Mouse (Mus musculus) heart, postnatal 14 days (tissue): Measurements from ENCODE around the gene Olfr58. TPM values are rescaled to one million over a fixed set of nuclear protein-coding genes. Genes with fewer than 3 reads are reported as not detected.
"Not testable (repeated sequence)": the region's sequence is repeated elsewhere in the genome, so short reads cannot be mapped to it uniquely, and the experiment has no call there.

Experiments used
- DNase-seq, 2 experiments: peaks; one replicate each; pipeline ENCODE4 v3.0.0; 2021 to 2022
- intact Hi-C: fragments of 180-260 bp; cut with DNase I; formaldehyde crosslinking; loops from one replicate; pipeline ENCODE4 v1.15.1; 2025
- long read RNA-seq, 2 experiments: library from polyadenylated mRNA; stranded (forward); transcript quantifications; one replicate each; pipeline ENCODE4 v2.0.0; 2021
- total RNA-seq, 2 experiments: library from RNA; stranded (reverse); gene quantifications; 2 replicates each; pipeline ENCODE4 v1.2.3; 2021

The Olfr58 gene
- not detected for total RNA-seq
- long read RNA-seq, experiment 1: 0 reads
- long read RNA-seq, experiment 2: 0 reads

DNA sequence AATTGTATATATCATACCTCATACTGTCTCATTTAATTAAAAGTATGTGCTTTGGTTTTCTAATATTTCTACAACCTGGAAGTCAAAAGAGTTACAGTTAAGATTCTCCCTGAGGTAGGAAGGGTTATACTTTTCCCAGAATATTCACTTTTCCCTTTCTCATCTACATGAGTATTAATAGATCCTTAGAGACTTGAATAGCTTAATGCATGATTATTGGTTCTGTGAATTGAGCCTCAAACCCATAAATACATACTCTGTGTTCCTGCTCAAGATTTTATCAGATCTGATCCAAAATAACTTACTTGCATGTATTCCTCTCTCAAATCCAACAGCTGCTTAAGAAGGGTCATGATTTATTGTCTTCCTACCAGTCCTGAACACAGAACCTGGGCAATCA lies at the start of gene Olfr58:
Gene Olfr58, plus strand, starts transcription at position 301 of the 400 bp plus-strand sequence.
- intact Hi-C loops: no loop called here
- no peak for DNase-seq

DNA sequence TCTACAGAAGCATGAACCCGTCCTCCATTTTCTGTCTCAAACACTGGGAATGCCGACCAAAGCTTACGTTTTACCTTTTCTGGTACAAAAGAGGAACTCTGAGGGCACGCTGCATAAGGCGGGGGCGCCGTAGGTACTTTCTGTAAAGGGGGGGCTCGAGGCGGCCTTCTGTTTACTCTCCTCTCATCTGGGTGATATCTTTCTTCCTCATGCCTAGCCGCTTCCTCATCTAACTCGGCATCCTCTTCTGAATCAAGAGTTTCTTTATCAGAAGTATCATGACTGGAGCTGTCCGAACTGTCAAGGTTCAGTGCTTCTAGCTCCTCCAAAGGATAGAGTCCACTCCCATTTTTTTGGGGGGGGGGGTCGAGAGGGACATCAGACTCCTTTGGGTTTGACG lies 10.9 kb upstream of the Olfr58 start:
- DNase-seq: no peak
- intact Hi-C loops: no loop called here

DNA sequence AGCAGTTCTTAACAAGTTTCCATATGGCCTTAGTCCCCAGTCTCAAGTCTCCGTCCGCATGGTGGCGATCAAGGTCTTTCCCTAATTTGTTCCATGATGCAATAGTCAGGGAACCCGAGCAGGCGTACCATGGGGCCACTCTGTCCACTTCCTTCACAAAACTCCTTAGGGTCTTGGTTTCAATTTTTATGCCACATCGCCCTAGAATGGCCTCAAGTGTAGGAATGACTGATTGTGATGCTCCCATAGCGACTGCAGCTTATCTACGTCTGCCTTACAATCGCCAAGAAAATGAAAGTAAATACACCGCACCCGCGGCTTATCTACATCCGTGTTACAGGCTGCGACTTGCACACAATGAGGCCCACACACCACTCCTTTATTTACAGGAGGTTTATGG lies 10.4 kb upstream of the Olfr58 start:
- intact Hi-C loops: no loop called here
- no peak for DNase-seq

DNA sequence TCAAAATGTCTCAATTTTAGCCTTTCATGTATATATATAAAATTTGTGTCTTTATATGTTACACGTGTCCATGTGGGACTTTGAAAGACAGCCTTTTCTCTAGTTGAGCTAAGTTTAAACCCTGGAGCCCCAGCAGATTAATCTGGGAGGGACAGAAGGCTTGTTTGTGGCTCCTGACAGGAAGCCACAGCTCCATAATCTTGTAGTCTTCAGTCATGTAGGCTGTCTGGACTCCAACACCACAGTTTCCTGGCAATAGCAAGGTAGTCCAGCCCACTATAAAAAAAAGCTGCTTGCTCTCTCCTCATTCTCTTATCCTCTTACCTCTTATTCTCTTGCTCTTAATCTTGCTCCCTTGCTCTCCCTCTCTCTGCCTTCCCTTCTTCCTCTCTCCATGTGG lies 22.9 kb downstream of the Olfr58 start:
- intact Hi-C loops: no loop called here
- no peak for DNase-seq

DNA sequence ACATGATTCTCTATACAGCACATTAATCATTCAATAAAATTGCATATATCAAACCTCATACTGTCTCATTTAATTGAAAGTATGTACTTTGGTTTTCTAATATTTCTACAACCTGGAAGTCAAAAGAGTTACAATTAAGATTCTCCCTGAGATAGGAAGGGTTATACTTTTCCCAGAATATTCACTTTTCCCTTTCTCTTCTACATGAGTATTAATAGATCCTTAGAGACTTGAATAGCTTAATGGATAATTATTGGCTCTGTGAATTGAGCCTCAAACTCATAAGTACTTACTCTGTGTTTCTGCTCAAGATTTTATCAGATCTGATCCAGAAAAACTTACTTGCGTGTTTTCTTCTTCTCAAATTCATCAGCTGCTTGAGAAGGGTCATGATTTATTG lies 24.5 kb downstream of the Olfr58 start, which contains the start of gene Olfr859:
Gene Olfr859, plus strand, starts transcription at position 301 of the 400 bp plus-strand sequence.
- DNase-seq, intact Hi-C loops: not testable (repeated sequence)

Other genes with a start within 250 kb of the Olfr58 start
- gene Olfr853, start 239.2 kb upstream of the Olfr58 start, total RNA-seq: not detected
- not detected for gene Olfr854, start 212.9 kb upstream of the Olfr58 start, total RNA-seq
- not detected for gene Olfr855, start 197.7 kb upstream of the Olfr58 start, total RNA-seq
- gene Zfp317, start 158.2 kb upstream of the Olfr58 start, total RNA-seq: 10 to 100 TPM; 12.6 to 13.3 TPM
- not detected for gene Olfr857, start 70.8 kb upstream of the Olfr58 start, total RNA-seq
- not detected for gene Olfr859, start 24.6 kb downstream of the Olfr58 start, total RNA-seq
- not detected for gene Olfr860, start 69.5 kb downstream of the Olfr58 start, total RNA-seq
- not detected for gene Olfr862, start 107.7 kb downstream of the Olfr58 start, total RNA-seq
- gene Olfr77, start 136.6 kb downstream of the Olfr58 start, total RNA-seq: not detected
- gene Olfr866, start 247.8 kb downstream of the Olfr58 start, total RNA-seq: not detected